Mouse (Mus musculus) granulocyte monocyte progenitor cell, adult 5-6 weeks (primary cell): ENCODE data around the gene Scd3. TPM values are rescaled to one million over a fixed set of nuclear protein-coding genes. Genes with fewer than 3 reads are reported as not detected.

Source experiments
- ATAC-seq: replicated peaks from 2 replicates; pipeline ENCODE4 v1.8.0; 2016; ENCODE audit warnings: mild to moderate bottlenecking, moderate TSS enrichment, inconsistent platforms; ENCODE audit not compliant: poor library complexity, severe bottlenecking
- total RNA-seq, 2 experiments: library from RNA; stranded (forward) in 1 of 2; stranded (reverse) in 1 of 2; fragments of 200-712, 200-1000 nt in 1 of 2; fragments of >200 nt in 1 of 2; fragmentation: Nextera tagmentation in 1 of 2; gene quantifications; 2 replicates each; pipeline ENCODE4 v1.2.3; 2014 to 2017

Gene Scd3
- total RNA-seq (2014; fragmentation: Nextera tagmentation) = not detected in 2 replicates
- total RNA-seq (2017) = not detected in 2 replicates

GRCm38 (mm10) chr19:44203015-44203564, at the start of gene Scd3:
TSS of gene Scd3 (plus strand) at chr19:44203269.
- ATAC-seq = no peak

GRCm38 (mm10) chr19:44153781-44154180, 49.3 kb upstream of the Scd3 start:
- ATAC-seq = no peak

- ATAC-seq = no peak
Measured at GRCm38 (mm10) chr19:44157005-44157404, 46.1 kb upstream of the Scd3 start.

GRCm38 (mm10) chr19:44159386-44159785, 43.7 kb upstream of the Scd3 start:
- ATAC-seq = no peak

- peak; percentile 42 for ATAC-seq
Measured at GRCm38 (mm10) chr19:44161515-44161914, 41.6 kb upstream of the Scd3 start.

GRCm38 (mm10) chr19:44174835-44175234, 28.2 kb upstream of the Scd3 start:
- no peak for ATAC-seq

GRCm38 (mm10) chr19:44176741-44177140, 26.3 kb upstream of the Scd3 start:
- ATAC-seq = no peak

GRCm38 (mm10) chr19:44180502-44180901, 22.6 kb upstream of the Scd3 start:
- ATAC-seq = peak; percentile 65; the same call in 1 of the 2 replicates

- ATAC-seq = no peak
Measured at GRCm38 (mm10) chr19:44183968-44184367, 19.1 kb upstream of the Scd3 start.

- ATAC-seq = no peak
Measured at GRCm38 (mm10) chr19:44189056-44189455, 14.0 kb upstream of the Scd3 start.

GRCm38 (mm10) chr19:44192342-44192741, 10.7 kb upstream of the Scd3 start, which contains the start of gene Pkd2l1:
TSS of gene Pkd2l1 (minus strand) at chr19:44192442.
- ATAC-seq = no peak

GRCm38 (mm10) chr19:44193906-44194305, 9.2 kb upstream of the Scd3 start:
- peak; percentile 28; the same call in 1 of the 2 replicates for ATAC-seq

- ATAC-seq = peak; percentile 25; the same call in 1 of the 2 replicates
Measured at GRCm38 (mm10) chr19:44195138-44195537, 7.9 kb upstream of the Scd3 start.

GRCm38 (mm10) chr19:44197053-44197852, 5.8 kb upstream of the Scd3 start:
- ATAC-seq = peak; percentile 68

- no peak for ATAC-seq
Measured at GRCm38 (mm10) chr19:44198494-44198893, 4.6 kb upstream of the Scd3 start.

GRCm38 (mm10) chr19:44198964-44199363, 4.1 kb upstream of the Scd3 start:
- no peak for ATAC-seq

GRCm38 (mm10) chr19:44207079-44207478, 4.0 kb downstream of the Scd3 start:
- ATAC-seq = no peak

- peak; percentile 56 for ATAC-seq
Measured at GRCm38 (mm10) chr19:44215255-44215654, 12.2 kb downstream of the Scd3 start.

GRCm38 (mm10) chr19:44217958-44218525, 15.0 kb downstream of the Scd3 start:
- ATAC-seq = no peak

- peak; percentile 99 for ATAC-seq
Measured at GRCm38 (mm10) chr19:44225728-44226127, 22.7 kb downstream of the Scd3 start.

GRCm38 (mm10) chr19:44229776-44230175, 26.7 kb downstream of the Scd3 start:
- no peak for ATAC-seq
